Mouse (Mus musculus) CH12.LX (cell line): Measurements from ENCODE around the gene Gpx8.

Source experiments
- CHD2 ChIP-seq: IDR thresholded peaks from 2 replicates; pipeline ENCODE4 v1.6.1; 2011; ENCODE audit warnings: low read length, improper control_type of control experiment
- CTCF ChIP-seq, 2 experiments: IDR thresholded peaks in 1 of 2; conservative IDR thresholded peaks in 1 of 2; 2 replicates each; pipeline ENCODE4 v1.5.1; 2011 to 2012; ENCODE audit warnings: low read depth in 2 of 2, low read length in 2 of 2, improper control_type of control experiment in 1 of 2, inconsistent platforms in 1 of 2, mild to moderate bottlenecking in 1 of 2, moderate library complexity in 1 of 2
- ETS1 ChIP-seq: conservative IDR thresholded peaks from 2 replicates; pipeline ENCODE4 v1.6.1; 2012; ENCODE audit warnings: low read depth, mild to moderate bottlenecking, inconsistent platforms, low read length, improper control_type of control experiment, moderate library complexity
- MYC ChIP-seq: IDR thresholded peaks from 2 replicates; pipeline ENCODE4 v1.6.1; 2011; ENCODE audit warnings: low read depth, mild to moderate bottlenecking, improper control_type of control experiment, low read length
- UBTF ChIP-seq: IDR thresholded peaks from 2 replicates; pipeline ENCODE4 v1.6.1; 2012; ENCODE audit warnings: low read depth, mild to moderate bottlenecking, inconsistent platforms, low read length, improper control_type of control experiment, moderate library complexity
- ZC3H11A ChIP-seq: IDR thresholded peaks from 2 replicates; pipeline ENCODE4 v1.6.1; 2012; ENCODE audit warnings: low read depth, mild to moderate bottlenecking, inconsistent platforms, low read length, improper control_type of control experiment
- ZNF384 ChIP-seq: IDR thresholded peaks from 2 replicates; pipeline ENCODE4 v1.6.1; 2012; ENCODE audit warnings: low read depth, low read length, improper control_type of control experiment, inconsistent platforms

DNA sequence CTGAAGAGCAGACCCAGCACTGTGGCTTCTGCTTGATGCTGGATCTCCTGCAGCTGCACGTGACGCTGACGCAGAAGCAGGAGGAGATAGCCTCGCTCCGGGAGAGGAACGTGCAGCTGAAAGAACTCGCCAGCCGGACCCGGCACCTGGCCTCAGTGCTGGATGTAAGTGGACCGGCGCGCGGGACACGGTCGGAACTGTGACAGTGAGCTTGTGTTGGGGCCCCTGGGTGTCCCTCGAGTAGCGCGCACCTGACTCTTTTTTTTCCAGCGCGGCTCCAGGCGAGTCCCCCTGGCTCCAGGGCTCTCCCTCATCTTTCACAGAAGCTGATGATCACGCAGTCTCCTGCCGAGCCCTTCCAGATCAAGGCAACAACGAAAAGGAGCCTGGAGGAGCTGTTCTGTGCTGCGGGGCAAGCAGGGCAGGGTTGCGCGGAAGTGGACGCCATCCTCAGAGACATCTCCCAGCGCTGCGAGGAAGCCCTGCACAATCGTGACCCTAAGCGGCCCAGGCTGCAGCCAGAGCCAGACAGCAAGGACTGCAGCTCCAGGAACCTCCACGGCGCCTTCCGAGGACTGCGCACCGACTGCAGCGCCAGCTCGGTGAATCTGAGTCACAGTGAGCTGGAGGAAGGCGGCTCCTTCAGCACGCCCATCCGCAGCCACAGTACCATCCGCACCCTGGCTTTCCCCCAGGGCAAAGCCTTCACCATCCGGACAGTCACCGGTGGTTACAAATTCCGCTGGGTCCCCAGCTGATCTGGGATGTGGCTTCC lies 47.6 kb downstream of the Gpx8 start:
- no peak for TF ChIP-seq CTCF (conservative IDR thresholded peaks at IDR 0.05 in 1 of 2, IDR thresholded peaks at IDR 0.05 in 1 of 2; ENCODE audit: low read depth in 2 of 2, low read length in 2 of 2)
- no peak for TF ChIP-seq ZNF384
- TF ChIP-seq CHD2 = no peak
- TF ChIP-seq ETS1 = no peak
- no peak for TF ChIP-seq UBTF
- TF ChIP-seq MYC = no peak
- no peak for TF ChIP-seq ZC3H11A
